Mouse (Mus musculus) olfactory bulb, adult 2 months (tissue): Measurements from ENCODE around the gene Slc23a2. TPM values are rescaled to one million over a fixed set of nuclear protein-coding genes. Genes with fewer than 3 reads are reported as not detected.

Experiments
- H3K27ac ChIP-seq: fragments of 200-500 bp; 2 replicates; pipeline ENCODE4 v1.5.1; 2012; ENCODE audit warnings: low read depth, low read length; ENCODE audit not compliant: insufficient read depth
- H3K4me1 ChIP-seq: fragments of 200-500 bp; 2 replicates; pipeline ENCODE4 v1.6.1; 2012; ENCODE audit warnings: low read length; ENCODE audit not compliant: control insufficient read depth, insufficient read depth
- H3K4me3 ChIP-seq: fragments of 200-500 bp; 2 replicates; pipeline ENCODE4 v1.5.1; 2012; ENCODE audit warnings: mild to moderate bottlenecking, low read depth, low read length, moderate library complexity; ENCODE audit not compliant: insufficient read depth
- CTCF ChIP-seq: fragments of 200-500 bp; IDR thresholded peaks from 2 replicates; pipeline ENCODE4 v1.5.1; 2012; ENCODE audit warnings: low read depth, mild to moderate bottlenecking, low read length, moderate library complexity; ENCODE audit not compliant: insufficient read depth
- POLR2A ChIP-seq: fragments of 200-500 bp; IDR thresholded peaks from 2 replicates; pipeline ENCODE4 v1.6.1; 2012; ENCODE audit warnings: mild to moderate bottlenecking, low read depth, low read length, moderate library complexity; ENCODE audit not compliant: insufficient read depth
- WGBS: fragments of 180-500 bp; shearing (Covaris S2); methylation state at CpG from one replicate; pipeline ENCODE4 v1.1.7; 2018; 5-methylcytosine and 5-hydroxymethylcytosine counted together
- polyA plus RNA-seq: library from polyadenylated mRNA; stranded (reverse); fragments of >200 nt; gene quantifications from 2 replicates; pipeline ENCODE4 v1.2.4, GENCODE M21; 2012; ENCODE audit warnings: low replicate concordance; ENCODE audit not compliant: missing spikeins, insufficient read depth, insufficient read length

The Slc23a2 gene
- polyA plus RNA-seq, 1 experiment, result not detected

- Histone ChIP-seq H3K4me1 (peaks cover 37% of the 10 kb centered on the region), H3K27ac (peak overlapping the region; percentile 24; the same call in 1 of the 2 replicates), H3K4me3 (no peak overlapping the region)
- TF ChIP-seq POLR2A (no peak), CTCF (no peak)
- WGBS, result 94% methylated on average over 9 of the region's 9 CpGs
Observed at GRCm38 (mm10) chr2:132108988-132109387, 35.9 kb downstream of the Slc23a2 start.

GRCm38 (mm10) chr2:132107611-132108010, 37.3 kb downstream of the Slc23a2 start:
- TF ChIP-seq CTCF (no peak), POLR2A (no peak)
- H3K4me1 ChIP-seq, result peaks cover 36% of the 10 kb centered on the region
- 5% methylated on average over 9 of the region's 9 CpGs for WGBS
- H3K27ac ChIP-seq, result peak overlapping the region; percentile 48
- H3K4me3 ChIP-seq, result no peak overlapping the region

- Histone ChIP-seq H3K4me3 (no peak overlapping the region), H3K27ac (peak overlapping the region; percentile 48; the same call in 1 of the 2 replicates)
- WGBS, result 63% methylated on average over 5 of the region's 5 CpGs
Observed at GRCm38 (mm10) chr2:132106069-132106468, 38.8 kb downstream of the Slc23a2 start.

GRCm38 (mm10) chr2:132103265-132103664, 41.6 kb downstream of the Slc23a2 start:
- no peak for TF ChIP-seq POLR2A
- no peak for TF ChIP-seq CTCF
- H3K27ac ChIP-seq, result peak overlapping the region; percentile 7; the same call in 1 of the 2 replicates
- 46% methylated on average over 8 of the region's 8 CpGs for WGBS

More at GRCm38 (mm10) chr2:132106069-132106468, 38.8 kb downstream of the Slc23a2 start:
- TF ChIP-seq CTCF (no peak), POLR2A (no peak)
- peaks cover 28% of the 10 kb centered on the region for H3K4me1 ChIP-seq

GRCm38 (mm10) chr2:132102505-132103130, 42.3 kb downstream of the Slc23a2 start:
- WGBS, result 66% methylated on average over 10 of the region's 10 CpGs
- no peak for TF ChIP-seq CTCF
- no peak for TF ChIP-seq POLR2A
- Histone ChIP-seq H3K4me3 (no peak overlapping the region), H3K27ac (0 out of 2 replicates have a peak overlapping the region, but pooled peaks have one; percentile 10), H3K4me1 (peaks cover 17% of the 10 kb centered on the region)

More at GRCm38 (mm10) chr2:132103265-132103664, 41.6 kb downstream of the Slc23a2 start:
- Histone ChIP-seq H3K4me3 (no peak overlapping the region), H3K4me1 (peaks cover 20% of the 10 kb centered on the region)

GRCm38 (mm10) chr2:132098942-132099672, 45.8 kb downstream of the Slc23a2 start:
- H3K4me1 ChIP-seq, result peaks cover 9% of the 10 kb centered on the region; the same call in 1 of the 2 replicates
- TF ChIP-seq POLR2A (no peak), CTCF (no peak)
- 85% methylated on average over 9 of the region's 9 CpGs for WGBS
- no peak overlapping the region for H3K27ac ChIP-seq
- no peak overlapping the region for H3K4me3 ChIP-seq

- 86% methylated on average over 4 of the region's 4 CpGs for WGBS
- peaks cover 11% of the 10 kb centered on the region for H3K4me1 ChIP-seq
- TF ChIP-seq POLR2A (no peak), CTCF (no peak)
- H3K4me3 ChIP-seq, result no peak overlapping the region
- H3K27ac ChIP-seq, result no peak overlapping the region
Observed at GRCm38 (mm10) chr2:132098365-132098764, 46.5 kb downstream of the Slc23a2 start.

GRCm38 (mm10) chr2:132096582-132096981, 48.3 kb downstream of the Slc23a2 start:
- Histone ChIP-seq H3K4me3 (no peak overlapping the region), H3K4me1 (peaks cover 8% of the 10 kb centered on the region), H3K27ac (no peak overlapping the region)
- no peak for TF ChIP-seq POLR2A
- TF ChIP-seq CTCF, result no peak
- WGBS, result 66% methylated on average over 4 of the region's 4 CpGs

- H3K4me3 ChIP-seq, result no peak overlapping the region
- TF ChIP-seq POLR2A (no peak), CTCF (no peak)
- 85% methylated on average over 6 of the region's 6 CpGs for WGBS
- H3K27ac ChIP-seq, result no peak overlapping the region
- H3K4me1 ChIP-seq, result peaks cover 6% of the 10 kb centered on the region
Observed at GRCm38 (mm10) chr2:132095821-132096220, 49.1 kb downstream of the Slc23a2 start.
